Mouse (Mus musculus) ovary, postnatal 36 days (tissue): ENCODE data around the gene BC037034.

Experiments used
- DNase-seq: peaks from one replicate; pipeline ENCODE4 v3.0.0; 2022; ENCODE audit warnings: low spot score, mixed read lengths

BC037034 gene

GRCm38 (mm10) chr5:138262001-138262400 lies 1.8 kb downstream of the BC037034 start:
- DNase-seq = no peak

- DNase-seq = no peak
Observed at GRCm38 (mm10) chr5:138260834-138261233, 3.0 kb downstream of the BC037034 start.

- no peak for DNase-seq
Observed at GRCm38 (mm10) chr5:138260051-138260450, 3.8 kb downstream of the BC037034 start.

GRCm38 (mm10) chr5:138258993-138259392 lies 4.8 kb downstream of the BC037034 start:
- no peak for DNase-seq

GRCm38 (mm10) chr5:138258542-138258941 lies 5.3 kb downstream of the BC037034 start:
- DNase-seq = no peak

- no peak for DNase-seq
Observed at GRCm38 (mm10) chr5:138258078-138258477, 5.8 kb downstream of the BC037034 start.

GRCm38 (mm10) chr5:138257585-138257978 lies 6.3 kb downstream of the BC037034 start:
- DNase-seq = no peak

- DNase-seq = no peak
Observed at GRCm38 (mm10) chr5:138256966-138257584, 6.8 kb downstream of the BC037034 start.

GRCm38 (mm10) chr5:138256094-138256467 lies 7.8 kb downstream of the BC037034 start:
- DNase-seq = no peak

- peak; percentile 87 for DNase-seq
Observed at GRCm38 (mm10) chr5:138255353-138256093, 8.3 kb downstream of the BC037034 start, which contains the start of gene Lamtor4. Lamtor4 (plus strand) TSS chr5:138255482.

- DNase-seq = no peak
Observed at GRCm38 (mm10) chr5:138253061-138253460, 10.8 kb downstream of the BC037034 start.

GRCm38 (mm10) chr5:138251144-138251543 lies 12.7 kb downstream of the BC037034 start:
- DNase-seq = no peak

- no peak for DNase-seq
Observed at GRCm38 (mm10) chr5:138241511-138241910, 22.3 kb downstream of the BC037034 start.

- no peak for DNase-seq
Observed at GRCm38 (mm10) chr5:138234224-138234623, 29.6 kb downstream of the BC037034 start.

GRCm38 (mm10) chr5:138233778-138234177 lies 30.1 kb downstream of the BC037034 start:
- DNase-seq = no peak

GRCm38 (mm10) chr5:138229511-138229910 lies 34.3 kb downstream of the BC037034 start:
- DNase-seq = no peak

- no peak for DNase-seq
Observed at GRCm38 (mm10) chr5:138228026-138228425, 35.8 kb downstream of the BC037034 start.

- DNase-seq = no peak
Observed at GRCm38 (mm10) chr5:138227367-138227766, 36.5 kb downstream of the BC037034 start.

GRCm38 (mm10) chr5:138226491-138226890 lies 37.3 kb downstream of the BC037034 start:
- DNase-seq = no peak

GRCm38 (mm10) chr5:138225700-138226099 lies 38.1 kb downstream of the BC037034 start, which contains the start of gene Nxpe5:
Nxpe5 (plus strand) TSS chr5:138225898.
- no peak for DNase-seq

GRCm38 (mm10) chr5:138223287-138223686 lies 40.5 kb downstream of the BC037034 start:
- DNase-seq = no peak

GRCm38 (mm10) chr5:138222111-138222510 lies 41.7 kb downstream of the BC037034 start:
- DNase-seq = peak; percentile 83

- no peak for DNase-seq
Observed at GRCm38 (mm10) chr5:138219864-138220263, 44.0 kb downstream of the BC037034 start.
